Mouse (Mus musculus) liver, embryonic 15.5 days (tissue): ENCODE results near the gene Tmem80. TPM values are rescaled to one million over a fixed set of nuclear protein-coding genes. Genes with fewer than 3 reads are reported as not detected.
A peak's percentile ranks its signal among the peaks of the same experiment; 100 is the strongest.

ENCODE experiments used
- ATAC-seq: fragments of 200-750 bp; cut with Nextera tagmentation; 2 replicates; pipeline ENCODE4 v1.8.0; 2017; ENCODE audit warnings: moderate number of reproducible peaks, mild to moderate bottlenecking, moderate library complexity; ENCODE audit not compliant: insufficient read depth
- H3K27ac ChIP-seq: fragments of 300-500 bp; sonication (generic); replicated peaks from 2 replicates; pipeline ENCODE4 v1.5.1; 2015; ENCODE audit warnings: mild to moderate bottlenecking, inconsistent platforms
- H3K27me3 ChIP-seq: fragments of 300-500 bp; sonication (generic); 2 replicates; pipeline ENCODE4 v1.6.1; 2015; ENCODE audit warnings: mild to moderate bottlenecking, inconsistent platforms
- H3K36me3 ChIP-seq: fragments of 300-500 bp; sonication (generic); replicated peaks from 2 replicates; pipeline ENCODE4 v1.6.1; 2015; ENCODE audit warnings: moderate library complexity, mild to moderate bottlenecking, inconsistent platforms
- H3K4me1 ChIP-seq: fragments of 300-500 bp; sonication (generic); replicated peaks from 2 replicates; pipeline ENCODE4 v1.6.1; 2015; ENCODE audit warnings: inconsistent platforms
- H3K4me2 ChIP-seq: fragments of 300-500 bp; sonication (generic); 2 replicates; pipeline ENCODE4 v1.6.1; 2015; ENCODE audit warnings: moderate library complexity, mild to moderate bottlenecking, inconsistent platforms
- H3K4me3 ChIP-seq: fragments of 300-500 bp; sonication (generic); replicated peaks from 2 replicates; pipeline ENCODE4 v1.5.1; 2015; ENCODE audit warnings: mild to moderate bottlenecking, inconsistent platforms
- H3K9ac ChIP-seq: fragments of 300-500 bp; sonication (generic); 2 replicates; pipeline ENCODE4 v1.6.1; 2015; ENCODE audit warnings: moderate library complexity, mild to moderate bottlenecking, inconsistent platforms
- H3K9me3 ChIP-seq: fragments of 300-500 bp; sonication (generic); replicated peaks from 2 replicates; pipeline ENCODE4 v1.6.1; 2016; ENCODE audit warnings: inconsistent platforms
- WGBS: fragments of 180-500 bp; shearing (Covaris S2); methylation state at CpG from one replicate; pipeline ENCODE4 v1.1.7; 2015; ENCODE audit warnings: mixed read lengths; ENCODE audit not compliant: insufficient replicate concordance; 5-methylcytosine and 5-hydroxymethylcytosine counted together
- polyA plus RNA-seq: library from polyadenylated mRNA; unstranded; fragments of >200 nt; fragmentation: Nextera tagmentation; extraction: Ambion mirVana; gene quantifications from 2 replicates; pipeline ENCODE4 v1.2.1, GENCODE M21; 2015

Tmem80 gene
- polyA plus RNA-seq, 1 experiment from 2014 or later = 15.8 TPM

GRCm38 (mm10) chr7:141297926-141298650, 29.5 kb upstream of the Tmem80 start:
- H3K9ac ChIP-seq = no peak overlapping the region
- WGBS = 47% methylated on average over 3 of the region's 3 CpGs
- ATAC-seq = peak; percentile 53

GRCm38 (mm10) chr7:141299175-141299574, 28.4 kb upstream of the Tmem80 start:
- WGBS = 80% methylated on average over 8 of the region's 8 CpGs
- H3K4me1 ChIP-seq = peaks cover 20% of the 10 kb centered on the region
- H3K4me2 ChIP-seq = no peak overlapping the region
- H3K27me3 ChIP-seq = peaks cover 24% of the 10 kb centered on the region
- no peak overlapping the region for H3K27ac ChIP-seq
- no peak overlapping the region for H3K9ac ChIP-seq
- no peak overlapping the region for H3K4me3 ChIP-seq
- no peaks in the 10 kb centered on the region for H3K9me3 ChIP-seq
- peaks cover 49% of the 10 kb centered on the region for H3K36me3 ChIP-seq
- ATAC-seq = no peak

More at GRCm38 (mm10) chr7:141297926-141298650, 29.5 kb upstream of the Tmem80 start:
- Histone ChIP-seq H3K27me3 (peaks cover 35% of the 10 kb centered on the region), H3K27ac (no peak overlapping the region), H3K36me3 (peaks cover 38% of the 10 kb centered on the region), H3K4me1 (peaks cover 28% of the 10 kb centered on the region), H3K9me3 (no peaks in the 10 kb centered on the region), H3K4me3 (no peak overlapping the region), H3K4me2 (no peak overlapping the region)

- no peak overlapping the region for H3K4me3 ChIP-seq
- H3K27ac ChIP-seq = no peak overlapping the region
- H3K4me2 ChIP-seq = no peak overlapping the region
- H3K27me3 ChIP-seq = peaks cover 2% of the 10 kb centered on the region; the same call in 1 of the 2 replicates
- no peak overlapping the region for H3K9ac ChIP-seq
- H3K36me3 ChIP-seq = peaks cover 69% of the 10 kb centered on the region
- ATAC-seq = no peak
- 88% methylated on average over 9 of the region's 9 CpGs for WGBS
- peaks cover 16% of the 10 kb centered on the region for H3K4me1 ChIP-seq
- no peaks in the 10 kb centered on the region for H3K9me3 ChIP-seq
Observed at GRCm38 (mm10) chr7:141301386-141301785, 26.2 kb upstream of the Tmem80 start.

GRCm38 (mm10) chr7:141302702-141303268, 24.8 kb upstream of the Tmem80 start:
- WGBS = 67% methylated on average over 1 of the region's 1 CpGs
- H3K36me3 ChIP-seq = peaks cover 77% of the 10 kb centered on the region

GRCm38 (mm10) chr7:141304537-141304936, 23.0 kb upstream of the Tmem80 start:
- ATAC-seq = no peak
- H3K27ac ChIP-seq = no peak overlapping the region

More at GRCm38 (mm10) chr7:141302702-141303268, 24.8 kb upstream of the Tmem80 start:
- Histone ChIP-seq H3K9ac (no peak overlapping the region), H3K9me3 (no peaks in the 10 kb centered on the region), H3K27me3 (no peaks in the 10 kb centered on the region), H3K27ac (no peak overlapping the region), H3K4me3 (no peak overlapping the region), H3K4me1 (peaks cover 10% of the 10 kb centered on the region), H3K4me2 (no peak overlapping the region)
- no peak for ATAC-seq

GRCm38 (mm10) chr7:141314416-141314815, 13.1 kb upstream of the Tmem80 start:
- H3K4me2 ChIP-seq = no peak overlapping the region
- no peak overlapping the region for H3K27ac ChIP-seq
- no peaks in the 10 kb centered on the region for H3K4me1 ChIP-seq
- no peak overlapping the region for H3K4me3 ChIP-seq
- 80% methylated on average over 2 of the region's 2 CpGs for WGBS
- H3K27me3 ChIP-seq = no peaks in the 10 kb centered on the region
- ATAC-seq = no peak
- H3K9ac ChIP-seq = no peak overlapping the region
- H3K36me3 ChIP-seq = peaks cover 97% of the 10 kb centered on the region
- H3K9me3 ChIP-seq = no peaks in the 10 kb centered on the region

More at GRCm38 (mm10) chr7:141304537-141304936, 23.0 kb upstream of the Tmem80 start:
- H3K9me3 ChIP-seq = no peaks in the 10 kb centered on the region
- H3K4me1 ChIP-seq = peaks cover 4% of the 10 kb centered on the region
- H3K4me3 ChIP-seq = no peak overlapping the region
- no peak overlapping the region for H3K4me2 ChIP-seq
- H3K36me3 ChIP-seq = peaks cover 92% of the 10 kb centered on the region
- no peak overlapping the region for H3K9ac ChIP-seq
- no peaks in the 10 kb centered on the region for H3K27me3 ChIP-seq
- 84% methylated on average over 4 of the region's 4 CpGs for WGBS

GRCm38 (mm10) chr7:141315076-141315475, 12.5 kb upstream of the Tmem80 start:
- Histone ChIP-seq H3K4me3 (no peak overlapping the region), H3K4me1 (no peaks in the 10 kb centered on the region), H3K27ac (no peak overlapping the region), H3K36me3 (peaks cover 97% of the 10 kb centered on the region), H3K9me3 (no peaks in the 10 kb centered on the region), H3K27me3 (no peaks in the 10 kb centered on the region), H3K4me2 (no peak overlapping the region), H3K9ac (no peak overlapping the region)
- ATAC-seq = no peak
- 60% methylated on average over 8 of the region's 8 CpGs for WGBS

- Histone ChIP-seq H3K4me2 (no peak overlapping the region), H3K36me3 (peaks cover 97% of the 10 kb centered on the region), H3K4me3 (no peak overlapping the region), H3K4me1 (no peaks in the 10 kb centered on the region), H3K27ac (no peak overlapping the region), H3K27me3 (no peaks in the 10 kb centered on the region), H3K9me3 (no peaks in the 10 kb centered on the region), H3K9ac (no peak overlapping the region)
- no peak for ATAC-seq
- 71% methylated on average over 5 of the region's 5 CpGs for WGBS
Observed at GRCm38 (mm10) chr7:141315974-141316373, 11.6 kb upstream of the Tmem80 start.

- H3K4me1 ChIP-seq = no peaks in the 10 kb centered on the region
- H3K27me3 ChIP-seq = no peaks in the 10 kb centered on the region
- ATAC-seq = no peak
- H3K36me3 ChIP-seq = peaks cover 97% of the 10 kb centered on the region
- H3K4me3 ChIP-seq = no peak overlapping the region
- whole genome bisulfite sequencing = 67% methylated on average over 1 of the region's 1 CpGs
- no peaks in the 10 kb centered on the region for H3K9me3 ChIP-seq
- no peak overlapping the region for H3K9ac ChIP-seq
- H3K27ac ChIP-seq = no peak overlapping the region
- H3K4me2 ChIP-seq = no peak overlapping the region
Observed at GRCm38 (mm10) chr7:141317619-141318132, 9.9 kb upstream of the Tmem80 start.

- H3K4me3 ChIP-seq = no peak overlapping the region
- H3K36me3 ChIP-seq = peaks cover 99% of the 10 kb centered on the region
- ATAC-seq = no peak
- no peak overlapping the region for H3K9ac ChIP-seq
- no peak overlapping the region for H3K27ac ChIP-seq
- 75% methylated on average over 2 of the region's 2 CpGs for WGBS
- H3K4me2 ChIP-seq = no peak overlapping the region
- H3K9me3 ChIP-seq = no peaks in the 10 kb centered on the region
- 0 out of 2 replicates have a peak, but pooled peaks cover 4% of the 10 kb centered on the region for H3K4me1 ChIP-seq
- no peaks in the 10 kb centered on the region for H3K27me3 ChIP-seq
Observed at GRCm38 (mm10) chr7:141319446-141319845, 8.1 kb upstream of the Tmem80 start.

GRCm38 (mm10) chr7:141324686-141325085, 2.9 kb upstream of the Tmem80 start:
- Histone ChIP-seq H3K9ac (no peak overlapping the region), H3K27me3 (no peaks in the 10 kb centered on the region), H3K36me3 (peaks cover 50% of the 10 kb centered on the region), H3K27ac (no peak overlapping the region), H3K4me3 (no peak overlapping the region), H3K9me3 (no peaks in the 10 kb centered on the region), H3K4me2 (no peak overlapping the region), H3K4me1 (peaks cover 42% of the 10 kb centered on the region)
- no peak for ATAC-seq
- 74% methylated on average over 1 of the region's 1 CpGs for WGBS
